Mouse (Mus musculus): ENCODE results near the gene Tent4a. TPM values are rescaled to one million over a fixed set of nuclear protein-coding genes. Genes with fewer than 3 reads are reported as not detected.

Gene Tent4a
- total RNA-seq, 1 experiment from 2014 or later: 11.7 TPM

- no peak for ATAC-seq (replicated peaks in 1 of 2; ENCODE audit: insufficient read depth in 1 of 2, low FRiP score in 2 of 2, low TSS enrichment in 1 of 2, low read depth in 1 of 2, poor library complexity in 2 of 2, severe bottlenecking in 2 of 2)
These were observed 3.0 kb downstream of the Tent4a start for GRCm38 (mm10) chr13:69531431-69531830.

- no peak for ATAC-seq (replicated peaks in 1 of 2; ENCODE audit: insufficient read depth in 1 of 2, low FRiP score in 2 of 2, low TSS enrichment in 1 of 2, low read depth in 1 of 2, poor library complexity in 2 of 2, severe bottlenecking in 2 of 2)
These were observed 3.5 kb downstream of the Tent4a start for GRCm38 (mm10) chr13:69530951-69531350.

GRCm38 (mm10) chr13:69530156-69530555 is 4.3 kb downstream of the Tent4a start:
- ATAC-seq (replicated peaks in 1 of 2; ENCODE audit: insufficient read depth in 1 of 2, low FRiP score in 2 of 2, low TSS enrichment in 1 of 2, low read depth in 1 of 2, poor library complexity in 2 of 2, severe bottlenecking in 2 of 2): no peak

- no peak for ATAC-seq (replicated peaks in 1 of 2; ENCODE audit: insufficient read depth in 1 of 2, low FRiP score in 2 of 2, low TSS enrichment in 1 of 2, low read depth in 1 of 2, poor library complexity in 2 of 2, severe bottlenecking in 2 of 2)
These were observed 5.9 kb downstream of the Tent4a start for GRCm38 (mm10) chr13:69528531-69528930.

GRCm38 (mm10) chr13:69525867-69526266 is 8.6 kb downstream of the Tent4a start:
- ATAC-seq (replicated peaks in 1 of 2; ENCODE audit: insufficient read depth in 1 of 2, low FRiP score in 2 of 2, low TSS enrichment in 1 of 2, low read depth in 1 of 2, poor library complexity in 2 of 2, severe bottlenecking in 2 of 2): no peak

- no peak for ATAC-seq (replicated peaks in 1 of 2; ENCODE audit: insufficient read depth in 1 of 2, low FRiP score in 2 of 2, low TSS enrichment in 1 of 2, low read depth in 1 of 2, poor library complexity in 2 of 2, severe bottlenecking in 2 of 2)
These were observed 10.3 kb downstream of the Tent4a start for GRCm38 (mm10) chr13:69524158-69524530.

- no peak for ATAC-seq (replicated peaks in 1 of 2; ENCODE audit: insufficient read depth in 1 of 2, low FRiP score in 2 of 2, low TSS enrichment in 1 of 2, low read depth in 1 of 2, poor library complexity in 2 of 2, severe bottlenecking in 2 of 2)
These were observed 10.8 kb downstream of the Tent4a start for GRCm38 (mm10) chr13:69523444-69524157.

GRCm38 (mm10) chr13:69522161-69522791 is 12.1 kb downstream of the Tent4a start:
- no peak for ATAC-seq (replicated peaks in 1 of 2; ENCODE audit: insufficient read depth in 1 of 2, low FRiP score in 2 of 2, low TSS enrichment in 1 of 2, low read depth in 1 of 2, poor library complexity in 2 of 2, severe bottlenecking in 2 of 2)

- no peak for ATAC-seq (replicated peaks in 1 of 2; ENCODE audit: insufficient read depth in 1 of 2, low FRiP score in 2 of 2, low TSS enrichment in 1 of 2, low read depth in 1 of 2, poor library complexity in 2 of 2, severe bottlenecking in 2 of 2)
These were observed 15.3 kb downstream of the Tent4a start for GRCm38 (mm10) chr13:69519137-69519536.

GRCm38 (mm10) chr13:69517445-69517844 is 17.0 kb downstream of the Tent4a start:
- no peak for ATAC-seq (replicated peaks in 1 of 2; ENCODE audit: insufficient read depth in 1 of 2, low FRiP score in 2 of 2, low TSS enrichment in 1 of 2, low read depth in 1 of 2, poor library complexity in 2 of 2, severe bottlenecking in 2 of 2)

- no peak for ATAC-seq (replicated peaks in 1 of 2; ENCODE audit: insufficient read depth in 1 of 2, low FRiP score in 2 of 2, low TSS enrichment in 1 of 2, low read depth in 1 of 2, poor library complexity in 2 of 2, severe bottlenecking in 2 of 2)
These were observed 19.3 kb downstream of the Tent4a start for GRCm38 (mm10) chr13:69515091-69515490.

GRCm38 (mm10) chr13:69509391-69510244 is 24.8 kb downstream of the Tent4a start:
- peak; percentile 41 to 67 for ATAC-seq (replicated peaks in 1 of 2; ENCODE audit: insufficient read depth in 1 of 2, low FRiP score in 2 of 2, low TSS enrichment in 1 of 2, low read depth in 1 of 2, poor library complexity in 2 of 2, severe bottlenecking in 2 of 2)

- ATAC-seq (replicated peaks in 1 of 2; ENCODE audit: insufficient read depth in 1 of 2, low FRiP score in 2 of 2, low TSS enrichment in 1 of 2, low read depth in 1 of 2, poor library complexity in 2 of 2, severe bottlenecking in 2 of 2): no peak
These were observed 26.8 kb downstream of the Tent4a start for GRCm38 (mm10) chr13:69507666-69508065.

- peak in 1 of 2 experiments; percentile 33; a peak in 1 of 4 replicates for ATAC-seq (replicated peaks in 1 of 2; ENCODE audit: insufficient read depth in 1 of 2, low FRiP score in 2 of 2, low TSS enrichment in 1 of 2, low read depth in 1 of 2, poor library complexity in 2 of 2, severe bottlenecking in 2 of 2)
These were observed 27.9 kb downstream of the Tent4a start for GRCm38 (mm10) chr13:69506341-69507086.

- no peak for ATAC-seq (replicated peaks in 1 of 2; ENCODE audit: insufficient read depth in 1 of 2, low FRiP score in 2 of 2, low TSS enrichment in 1 of 2, low read depth in 1 of 2, poor library complexity in 2 of 2, severe bottlenecking in 2 of 2)
These were observed 31.6 kb downstream of the Tent4a start for GRCm38 (mm10) chr13:69502863-69503262.

- ATAC-seq (replicated peaks in 1 of 2; ENCODE audit: insufficient read depth in 1 of 2, low FRiP score in 2 of 2, low TSS enrichment in 1 of 2, low read depth in 1 of 2, poor library complexity in 2 of 2, severe bottlenecking in 2 of 2): no peak
These were observed 32.2 kb downstream of the Tent4a start for GRCm38 (mm10) chr13:69502157-69502750.

GRCm38 (mm10) chr13:69498276-69498675 is 36.1 kb downstream of the Tent4a start:
- ATAC-seq (replicated peaks in 1 of 2; ENCODE audit: insufficient read depth in 1 of 2, low FRiP score in 2 of 2, low TSS enrichment in 1 of 2, low read depth in 1 of 2, poor library complexity in 2 of 2, severe bottlenecking in 2 of 2): no peak
